Mouse (Mus musculus): ENCODE measurements at regions not wholly inside any gene's neighbourhood (a gene's known extent, or its start where the extent isn't known, plus 50 kb on each side); places are given as distances from the start of the nearest gene placed in this dataset.

DNA sequence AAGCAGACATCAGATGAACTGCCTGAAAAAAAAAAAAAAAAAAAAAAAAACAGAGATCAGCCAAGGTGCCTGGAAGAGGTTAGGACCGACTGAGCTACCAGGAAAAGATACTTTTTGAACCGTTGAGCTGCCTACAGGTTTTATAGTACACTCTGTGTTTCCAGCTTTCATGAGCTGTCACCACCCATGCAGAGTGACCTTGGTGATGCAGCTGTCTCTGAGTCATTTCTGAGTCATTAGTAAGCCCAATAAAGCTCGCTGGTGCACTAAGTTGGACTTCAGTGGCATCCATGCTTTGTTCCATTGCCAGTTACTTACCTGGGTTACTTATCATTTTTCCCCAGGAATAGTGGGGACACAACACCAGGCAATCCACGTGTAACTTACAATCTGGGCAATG lies 592.9 kb upstream of the Arpp21 start:
- no peaks in the 10 kb centered on the region for H3K4me1 ChIP-seq (ENCODE audit: control insufficient read depth, insufficient read depth, low read length)
- no peaks in the 10 kb centered on the region for H3K36me3 ChIP-seq (ENCODE audit: control insufficient read depth, insufficient read depth, low read length)
- no peak for ATAC-seq
- no peak overlapping the region for H3K9ac ChIP-seq (ENCODE audit: low read depth, low read length)
- WGBS, result 82% methylated on average over 4 of the region's 4 CpGs
- H3K4me3 ChIP-seq (ENCODE audit: low read depth, low read length), result no peak overlapping the region
- H3K9me3 ChIP-seq (replicated peaks; ENCODE audit: control insufficient read depth, low read length, poor library complexity, severe bottlenecking), result no peaks in the 10 kb centered on the region
- H3K27me3 ChIP-seq (ENCODE audit: control insufficient read depth, insufficient read depth, low read depth, low read length), result no peaks in the 10 kb centered on the region
- no peak overlapping the region for H3K4me2 ChIP-seq (ENCODE audit: low read length)
- no peak overlapping the region for H3K27ac ChIP-seq (ENCODE audit: low read length)

DNA sequence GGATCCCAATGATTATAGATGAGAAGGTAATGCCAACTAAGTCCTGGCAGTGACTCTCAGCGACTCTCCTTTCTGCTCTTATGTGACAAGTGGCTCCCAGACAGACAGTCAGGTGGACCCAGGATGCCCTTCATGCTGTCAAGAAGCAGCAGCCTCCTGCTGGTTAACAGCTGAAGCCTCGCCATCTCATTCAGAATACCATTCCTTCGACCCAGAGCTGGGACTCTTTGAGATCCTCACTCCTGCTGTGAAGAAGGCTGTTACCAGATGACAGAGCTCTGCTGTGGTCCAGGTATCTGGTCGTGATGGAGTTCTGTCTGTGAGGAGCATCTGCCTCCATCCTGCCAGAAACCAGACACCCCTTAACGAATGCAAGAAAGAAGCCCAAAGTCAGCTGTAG lies 590.9 kb upstream of the Arpp21 start:
- Histone ChIP-seq H3K27me3 (ENCODE audit: control insufficient read depth, insufficient read depth, low read depth, low read length) (no peaks in the 10 kb centered on the region), H3K9me3 (replicated peaks; ENCODE audit: control insufficient read depth, low read length, poor library complexity, severe bottlenecking) (no peaks in the 10 kb centered on the region), H3K4me1 (ENCODE audit: control insufficient read depth, insufficient read depth, low read length) (no peaks in the 10 kb centered on the region), H3K4me3 (ENCODE audit: low read depth, low read length) (no peak overlapping the region), H3K36me3 (ENCODE audit: control insufficient read depth, insufficient read depth, low read length) (no peaks in the 10 kb centered on the region), H3K27ac (ENCODE audit: low read length) (no peak overlapping the region), H3K4me2 (ENCODE audit: low read length) (no peak overlapping the region), H3K9ac (ENCODE audit: low read depth, low read length) (no peak overlapping the region)
- 49% methylated on average over 5 of the region's 5 CpGs for WGBS
- no peak for ATAC-seq

DNA sequence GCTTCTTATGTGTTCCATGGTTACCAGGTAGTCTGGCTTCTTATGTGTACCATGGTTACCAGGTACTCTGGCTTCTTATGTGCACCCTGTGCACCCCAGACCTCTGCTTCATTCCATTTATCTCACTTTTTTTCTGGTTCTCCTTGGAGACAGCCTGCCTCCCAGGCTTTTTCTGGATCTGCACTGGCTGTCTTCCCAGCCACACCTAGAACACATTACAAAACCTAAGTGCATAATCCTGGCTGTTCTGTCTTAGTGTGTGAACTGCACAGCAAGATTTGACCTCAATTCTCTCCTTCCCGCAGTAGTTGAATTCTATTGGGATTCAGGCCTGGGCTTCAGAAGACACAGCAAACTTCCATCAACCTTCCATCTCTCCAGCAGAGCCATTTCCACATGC lies 586.2 kb upstream of the Arpp21 start:
- Histone ChIP-seq H3K9me3 (replicated peaks; ENCODE audit: control insufficient read depth, low read length, poor library complexity, severe bottlenecking) (no peaks in the 10 kb centered on the region), H3K27ac (ENCODE audit: low read length) (no peak overlapping the region), H3K9ac (ENCODE audit: low read depth, low read length) (no peak overlapping the region), H3K4me1 (ENCODE audit: control insufficient read depth, insufficient read depth, low read length) (no peaks in the 10 kb centered on the region), H3K4me2 (ENCODE audit: low read length) (no peak overlapping the region), H3K36me3 (ENCODE audit: control insufficient read depth, insufficient read depth, low read length) (no peaks in the 10 kb centered on the region), H3K27me3 (ENCODE audit: control insufficient read depth, insufficient read depth, low read depth, low read length) (no peaks in the 10 kb centered on the region), H3K4me3 (ENCODE audit: low read depth, low read length) (no peak overlapping the region)
- WGBS, result 78% methylated on average over 1 of the region's 1 CpGs
- no peak for ATAC-seq

DNA sequence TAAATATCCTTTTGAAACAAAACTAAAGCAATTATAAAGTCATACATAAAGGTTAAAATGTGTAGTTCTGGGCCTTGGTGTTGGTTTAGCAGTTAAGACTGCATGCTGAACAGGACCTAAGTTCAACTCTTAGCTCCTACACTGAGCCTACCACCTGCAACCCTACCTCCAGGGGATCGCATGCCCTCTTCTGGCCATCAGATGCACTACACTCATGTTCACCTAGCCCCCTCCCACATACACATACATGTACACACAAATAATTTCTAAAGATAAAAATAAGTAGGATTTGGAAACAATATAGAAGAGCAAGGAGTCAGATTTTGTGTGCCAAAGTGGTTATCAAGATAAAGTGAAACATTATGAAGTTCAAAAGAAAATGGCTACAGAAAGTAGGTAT lies 576.2 kb upstream of the Arpp21 start:
- H3K4me3 ChIP-seq (ENCODE audit: low read depth, low read length), result no peak overlapping the region
- WGBS, result 50% methylated on average over 1 of the region's 1 CpGs
- H3K4me2 ChIP-seq (ENCODE audit: low read length), result no peak overlapping the region
- H3K4me1 ChIP-seq (ENCODE audit: control insufficient read depth, insufficient read depth, low read length), result no peaks in the 10 kb centered on the region
- H3K9ac ChIP-seq (ENCODE audit: low read depth, low read length), result no peak overlapping the region
- H3K27me3 ChIP-seq (ENCODE audit: control insufficient read depth, insufficient read depth, low read depth, low read length), result no peaks in the 10 kb centered on the region
- no peak overlapping the region for H3K27ac ChIP-seq (ENCODE audit: low read length)
- no peak for ATAC-seq
- no peaks in the 10 kb centered on the region for H3K9me3 ChIP-seq (replicated peaks; ENCODE audit: control insufficient read depth, low read length, poor library complexity, severe bottlenecking)
- no peaks in the 10 kb centered on the region for H3K36me3 ChIP-seq (ENCODE audit: control insufficient read depth, insufficient read depth, low read length)

DNA sequence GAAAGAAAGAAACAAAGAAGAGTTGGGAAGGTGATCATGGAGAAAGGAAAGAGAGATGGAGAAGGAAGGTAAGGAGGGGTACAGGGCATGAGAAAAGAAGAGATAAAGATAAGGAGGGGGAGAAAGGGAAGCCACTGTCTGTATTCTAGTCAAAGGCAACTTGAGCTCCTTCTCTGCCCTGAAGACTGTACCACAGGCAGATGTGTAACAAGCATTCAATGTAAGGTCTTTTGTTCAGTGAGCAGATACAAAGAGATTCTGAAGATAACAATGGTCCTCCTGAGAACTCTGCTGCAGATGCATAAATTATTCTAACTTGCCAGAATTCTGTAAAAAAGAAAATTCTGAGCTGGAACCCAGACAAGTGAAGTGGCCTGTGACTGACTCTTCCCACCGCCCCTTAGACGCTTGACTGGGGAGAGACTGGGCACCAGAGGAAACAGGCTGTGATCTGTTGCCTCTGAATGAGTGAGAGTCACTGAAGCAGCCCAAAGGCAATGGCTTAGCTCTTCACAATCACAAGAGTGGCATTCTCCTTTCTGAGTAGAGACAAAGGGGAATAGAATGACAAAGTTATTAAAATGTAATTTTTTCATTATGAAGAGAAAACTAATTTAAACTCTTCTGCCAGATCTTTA lies 564.0 kb upstream of the Arpp21 start:
- Histone ChIP-seq H3K36me3 (ENCODE audit: control insufficient read depth, insufficient read depth, low read length) (no peaks in the 10 kb centered on the region), H3K4me2 (ENCODE audit: low read length) (no peak overlapping the region)
- no peak for ATAC-seq

DNA sequence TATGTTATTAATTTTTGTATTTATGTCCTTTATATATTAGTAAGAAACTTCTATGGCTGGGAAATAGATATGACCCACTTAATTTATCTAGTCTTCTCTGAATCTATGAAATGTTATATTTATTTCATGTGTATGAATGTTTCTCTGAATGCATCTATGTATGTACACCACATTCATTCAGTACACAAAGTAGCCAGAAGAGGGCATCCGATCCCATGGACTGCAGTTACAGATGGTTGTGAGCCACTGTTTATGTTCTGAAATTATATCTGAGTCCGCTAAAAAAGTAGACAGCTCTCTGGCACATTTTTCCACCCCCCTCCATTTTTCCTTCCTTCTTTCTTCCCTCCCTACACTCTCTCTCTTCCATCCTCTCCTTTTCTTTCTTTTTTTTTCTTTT lies 557.8 kb upstream of the Arpp21 start:
- Histone ChIP-seq H3K27me3 (ENCODE audit: control insufficient read depth, insufficient read depth, low read depth, low read length) (no peaks in the 10 kb centered on the region), H3K4me2 (ENCODE audit: low read length) (no peak overlapping the region), H3K9me3 (replicated peaks; ENCODE audit: control insufficient read depth, low read length, poor library complexity, severe bottlenecking) (no peaks in the 10 kb centered on the region), H3K36me3 (ENCODE audit: control insufficient read depth, insufficient read depth, low read length) (no peaks in the 10 kb centered on the region), H3K4me3 (ENCODE audit: low read depth, low read length) (no peak overlapping the region), H3K9ac (ENCODE audit: low read depth, low read length) (no peak overlapping the region), H3K4me1 (ENCODE audit: control insufficient read depth, insufficient read depth, low read length) (no peaks in the 10 kb centered on the region), H3K27ac (ENCODE audit: low read length) (no peak overlapping the region)
- 69% methylated on average over 2 of the region's 2 CpGs for WGBS
- ATAC-seq, result no peak

More for the DNA sequence above, 564.0 kb upstream of the Arpp21 start:
- no peaks in the 10 kb centered on the region for H3K4me1 ChIP-seq (ENCODE audit: control insufficient read depth, insufficient read depth, low read length)
- no peak overlapping the region for H3K27ac ChIP-seq (ENCODE audit: low read length)
- WGBS, result 21% methylated on average over 2 of the region's 2 CpGs
- no peak overlapping the region for H3K9ac ChIP-seq (ENCODE audit: low read depth, low read length)
- no peak overlapping the region for H3K4me3 ChIP-seq (ENCODE audit: low read depth, low read length)
- no peaks in the 10 kb centered on the region for H3K27me3 ChIP-seq (ENCODE audit: control insufficient read depth, insufficient read depth, low read depth, low read length)
- no peaks in the 10 kb centered on the region for H3K9me3 ChIP-seq (replicated peaks; ENCODE audit: control insufficient read depth, low read length, poor library complexity, severe bottlenecking)

DNA sequence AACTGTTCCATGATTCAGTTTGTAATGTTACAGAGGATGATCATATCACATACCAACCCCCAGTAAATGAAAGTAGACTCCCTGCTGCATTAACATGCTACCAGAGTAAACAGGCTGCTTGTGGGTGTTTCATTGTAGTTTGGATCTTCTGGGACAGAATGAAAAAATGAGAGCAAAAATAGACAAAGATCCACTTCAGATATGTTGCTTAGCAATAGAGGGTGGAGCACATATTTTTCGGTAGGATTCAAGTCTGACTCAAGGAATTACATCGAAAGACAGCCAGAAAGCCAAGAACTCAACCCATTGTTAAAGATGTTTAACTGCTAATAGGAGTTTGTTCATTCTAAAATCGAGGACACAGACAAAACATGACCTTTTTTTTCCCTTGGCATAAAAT lies 536.2 kb upstream of the Arpp21 start:
- no peak overlapping the region for H3K9ac ChIP-seq (ENCODE audit: low read depth, low read length)
- WGBS, result 85% methylated on average over 3 of the region's 3 CpGs
- no peaks in the 10 kb centered on the region for H3K36me3 ChIP-seq (ENCODE audit: control insufficient read depth, insufficient read depth, low read length)
- no peak overlapping the region for H3K4me3 ChIP-seq (ENCODE audit: low read depth, low read length)
- no peaks in the 10 kb centered on the region for H3K9me3 ChIP-seq (replicated peaks; ENCODE audit: control insufficient read depth, low read length, poor library complexity, severe bottlenecking)
- no peak for ATAC-seq
- no peak overlapping the region for H3K27ac ChIP-seq (ENCODE audit: low read length)
- H3K4me2 ChIP-seq (ENCODE audit: low read length), result no peak overlapping the region
- H3K27me3 ChIP-seq (ENCODE audit: control insufficient read depth, insufficient read depth, low read depth, low read length), result no peaks in the 10 kb centered on the region
- no peaks in the 10 kb centered on the region for H3K4me1 ChIP-seq (ENCODE audit: control insufficient read depth, insufficient read depth, low read length)

DNA sequence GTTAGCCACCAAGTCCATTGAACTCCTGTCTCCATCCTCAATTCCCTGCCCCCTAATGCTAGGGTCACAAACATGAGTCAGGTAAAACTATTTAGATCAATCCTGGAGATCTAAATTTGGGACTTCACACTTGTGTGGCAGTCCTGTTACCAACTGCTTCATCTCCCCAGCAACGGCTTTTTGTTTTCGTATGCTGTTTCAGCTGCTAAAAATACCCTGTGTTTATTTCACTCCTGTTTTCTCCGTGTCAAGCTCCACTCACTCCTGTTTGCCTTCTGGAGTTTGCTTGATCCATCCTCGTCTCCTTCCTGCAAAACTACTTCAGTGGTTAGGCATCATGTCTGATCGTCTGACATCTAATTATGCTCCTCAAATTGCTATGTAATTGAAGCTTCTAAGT lies 508.9 kb upstream of the Arpp21 start:
- Histone ChIP-seq H3K27ac (ENCODE audit: low read length) (no peak overlapping the region), H3K27me3 (ENCODE audit: control insufficient read depth, insufficient read depth, low read depth, low read length) (no peaks in the 10 kb centered on the region), H3K9me3 (replicated peaks; ENCODE audit: control insufficient read depth, low read length, poor library complexity, severe bottlenecking) (no peaks in the 10 kb centered on the region), H3K36me3 (ENCODE audit: control insufficient read depth, insufficient read depth, low read length) (no peaks in the 10 kb centered on the region), H3K9ac (ENCODE audit: low read depth, low read length) (no peak overlapping the region), H3K4me1 (ENCODE audit: control insufficient read depth, insufficient read depth, low read length) (peaks cover 4% of the 10 kb centered on the region; the same call in 1 of the 2 replicates), H3K4me2 (ENCODE audit: low read length) (no peak overlapping the region), H3K4me3 (ENCODE audit: low read depth, low read length) (no peak overlapping the region)
- 72% methylated on average over 5 of the region's 5 CpGs for WGBS
- ATAC-seq, result no peak

DNA sequence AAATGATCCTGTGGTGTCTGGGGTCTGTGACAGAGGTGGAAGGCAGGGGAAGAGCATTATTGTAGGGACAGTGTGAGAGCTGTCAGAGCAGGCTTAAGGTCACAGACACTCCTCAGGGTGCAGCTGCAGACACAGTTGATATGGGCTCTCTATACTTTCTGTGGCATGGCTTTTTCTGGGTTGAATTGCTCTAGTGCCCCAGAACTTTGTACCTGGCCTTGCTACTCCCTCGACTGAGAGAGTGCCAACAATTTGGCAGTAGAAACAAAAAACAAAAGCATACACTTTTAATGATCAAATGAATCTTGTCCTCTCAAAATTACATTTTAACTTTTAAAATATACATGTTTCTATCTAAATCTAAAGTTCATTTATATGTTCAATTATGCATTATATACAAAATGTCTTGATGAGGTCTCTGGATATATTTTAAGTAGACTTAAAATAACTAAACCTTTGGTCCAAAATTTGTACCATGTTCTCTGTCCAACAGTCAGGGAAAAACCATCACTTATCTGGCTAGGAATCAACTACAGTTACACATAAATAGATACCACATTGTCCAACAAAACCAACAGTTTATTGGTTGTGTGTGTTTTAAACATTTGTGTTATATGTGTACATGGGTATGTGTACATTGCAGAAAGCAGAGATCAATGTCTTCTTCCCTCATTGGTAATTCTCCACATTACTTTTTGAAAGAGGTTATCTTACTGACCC lies 508.3 kb upstream of the Arpp21 start:
- H3K4me3 ChIP-seq (ENCODE audit: low read depth, low read length), result no peak overlapping the region
- H3K4me1 ChIP-seq (ENCODE audit: control insufficient read depth, insufficient read depth, low read length), result peaks cover 4% of the 10 kb centered on the region; the same call in 1 of the 2 replicates
- H3K9ac ChIP-seq (ENCODE audit: low read depth, low read length), result no peak overlapping the region
- ATAC-seq, result no peak
- H3K27me3 ChIP-seq (ENCODE audit: control insufficient read depth, insufficient read depth, low read depth, low read length), result no peaks in the 10 kb centered on the region
- H3K27ac ChIP-seq (ENCODE audit: low read length), result no peak overlapping the region
- no peaks in the 10 kb centered on the region for H3K36me3 ChIP-seq (ENCODE audit: control insufficient read depth, insufficient read depth, low read length)
- WGBS, result 74% methylated on average over 1 of the region's 1 CpGs
- no peaks in the 10 kb centered on the region for H3K9me3 ChIP-seq (replicated peaks; ENCODE audit: control insufficient read depth, low read length, poor library complexity, severe bottlenecking)
- no peak overlapping the region for H3K4me2 ChIP-seq (ENCODE audit: low read length)

Data from midbrain, embryonic 16.5 days (tissue).